Mouse (Mus musculus): ENCODE measurements at regions not wholly inside any gene's neighbourhood (a gene's known extent, or its start where the extent isn't known, plus 50 kb on each side); places are given as distances from the start of the nearest gene placed in this dataset.

DNA sequence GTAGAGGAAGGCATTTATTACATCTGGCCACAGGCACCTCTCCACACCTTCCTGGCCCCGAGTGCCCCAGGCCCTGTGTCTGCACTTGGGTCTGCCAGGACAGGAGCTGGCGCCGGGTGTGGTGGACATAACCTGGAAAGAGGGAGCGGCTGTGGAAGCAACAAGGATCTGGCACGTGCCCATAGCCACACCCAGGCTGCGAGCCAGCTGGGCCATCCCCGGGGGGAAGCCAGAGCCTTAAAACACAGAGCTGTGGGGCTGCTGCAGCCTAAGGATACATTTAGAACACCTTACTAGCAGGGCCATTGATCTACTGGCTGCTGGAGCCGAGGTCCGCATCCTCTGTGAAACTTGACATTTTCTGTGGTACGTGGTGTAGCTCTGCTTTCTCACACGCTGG, 217.0 kb downstream of the Cyp26b1 start:
- no peak for ATAC-seq (ENCODE audit: low FRiP score, low read depth)
- no peak overlapping the region for H3K9ac ChIP-seq
- H3K4me3 ChIP-seq, result no peak overlapping the region
- H3K9me3 ChIP-seq, result no peaks in the 10 kb centered on the region
- H3K27ac ChIP-seq, result no peak overlapping the region
- no peaks in the 10 kb centered on the region; the same call in 1 of the 2 replicates for H3K27me3 ChIP-seq (replicated peaks)
- 89% methylated on average over 11 of the region's 11 CpGs for WGBS
- no peaks in the 10 kb centered on the region for H3K4me1 ChIP-seq
- H3K36me3 ChIP-seq, result no peaks in the 10 kb centered on the region
- no peak overlapping the region for H3K4me2 ChIP-seq (replicated peaks)

DNA sequence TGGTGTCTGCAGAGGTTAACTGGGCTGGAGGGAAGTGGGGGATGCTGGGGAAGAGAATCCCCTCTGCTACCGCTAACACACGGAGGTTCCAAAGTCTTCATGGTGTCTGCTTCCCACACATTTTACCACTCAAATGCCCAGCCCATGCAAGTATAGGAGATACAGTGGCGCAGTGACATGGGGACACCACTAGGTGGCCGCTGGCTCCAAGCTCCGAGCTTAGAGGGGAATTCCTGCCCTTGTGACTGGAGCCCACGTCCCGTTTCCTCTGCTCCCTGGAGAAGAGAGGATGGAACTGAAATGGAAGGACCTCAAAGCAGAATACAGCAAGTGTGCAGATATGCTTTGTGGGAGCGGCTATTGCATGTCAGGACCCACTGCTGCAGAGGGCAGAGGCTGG, 218.2 kb downstream of the Cyp26b1 start:
- 16% methylated on average over 8 of the region's 8 CpGs for WGBS
- no peak overlapping the region for H3K27ac ChIP-seq

DNA sequence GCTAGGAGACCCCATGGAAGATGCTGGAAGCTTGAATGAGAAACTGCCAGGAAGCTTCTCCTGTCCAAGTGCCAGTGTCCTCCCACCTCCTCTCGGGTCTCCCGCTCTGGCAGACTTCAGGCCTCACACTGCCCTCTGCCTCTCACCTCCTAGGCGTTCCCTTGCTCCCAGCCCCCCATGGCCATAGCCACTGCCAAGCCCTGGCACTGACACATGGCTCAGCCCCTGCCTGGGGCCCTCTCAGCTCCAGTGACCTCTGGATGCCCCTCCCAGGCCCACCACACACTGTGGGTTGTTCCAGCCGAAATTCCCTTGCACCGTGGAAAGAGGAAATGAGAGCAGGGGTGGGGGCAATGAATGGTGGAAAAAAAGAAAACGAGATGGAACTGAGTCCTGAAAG, 227.3 kb downstream of the Cyp26b1 start:
- no peaks in the 10 kb centered on the region for H3K27me3 ChIP-seq (replicated peaks)

More for the DNA sequence above, 218.2 kb downstream of the Cyp26b1 start:
- no peaks in the 10 kb centered on the region for H3K36me3 ChIP-seq
- no peaks in the 10 kb centered on the region for H3K4me1 ChIP-seq
- H3K9ac ChIP-seq, result no peak overlapping the region
- H3K4me2 ChIP-seq (replicated peaks), result no peak overlapping the region
- no peaks in the 10 kb centered on the region for H3K9me3 ChIP-seq
- no peak overlapping the region for H3K4me3 ChIP-seq
- ATAC-seq (ENCODE audit: low FRiP score, low read depth), result no peak
- no peaks in the 10 kb centered on the region; the same call in 1 of the 2 replicates for H3K27me3 ChIP-seq (replicated peaks)

DNA sequence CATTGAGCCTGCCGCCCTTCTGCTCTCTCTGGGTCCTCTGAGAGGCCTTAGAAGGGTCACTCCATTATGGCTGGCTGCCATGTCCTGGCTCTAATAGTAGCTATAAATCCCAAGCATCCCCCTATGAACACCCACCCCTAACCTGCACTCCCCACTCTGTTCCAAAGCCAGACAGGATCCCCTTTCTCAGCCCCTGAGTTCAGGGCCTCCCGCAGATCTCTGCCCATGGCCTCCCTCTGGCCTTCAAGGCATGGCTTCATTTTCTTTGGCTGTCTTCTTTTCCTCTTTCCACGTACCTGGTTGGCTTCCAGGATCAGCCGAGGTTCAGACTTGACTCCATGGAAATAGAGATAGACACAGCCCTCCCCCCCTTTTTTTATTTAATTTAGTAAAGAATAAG, 227.8 kb downstream of the Cyp26b1 start:
- no peaks in the 10 kb centered on the region for H3K36me3 ChIP-seq

More for the DNA sequence above, 227.3 kb downstream of the Cyp26b1 start:
- no peaks in the 10 kb centered on the region for H3K9me3 ChIP-seq
- WGBS, result 47% methylated on average over 6 of the region's 6 CpGs
- H3K36me3 ChIP-seq, result no peaks in the 10 kb centered on the region
- no peak overlapping the region for H3K9ac ChIP-seq
- no peak for ATAC-seq (ENCODE audit: low FRiP score, low read depth)
- no peak overlapping the region for H3K4me2 ChIP-seq (replicated peaks)
- H3K27ac ChIP-seq, result no peak overlapping the region
- H3K4me3 ChIP-seq, result no peak overlapping the region
- H3K4me1 ChIP-seq, result no peaks in the 10 kb centered on the region

DNA sequence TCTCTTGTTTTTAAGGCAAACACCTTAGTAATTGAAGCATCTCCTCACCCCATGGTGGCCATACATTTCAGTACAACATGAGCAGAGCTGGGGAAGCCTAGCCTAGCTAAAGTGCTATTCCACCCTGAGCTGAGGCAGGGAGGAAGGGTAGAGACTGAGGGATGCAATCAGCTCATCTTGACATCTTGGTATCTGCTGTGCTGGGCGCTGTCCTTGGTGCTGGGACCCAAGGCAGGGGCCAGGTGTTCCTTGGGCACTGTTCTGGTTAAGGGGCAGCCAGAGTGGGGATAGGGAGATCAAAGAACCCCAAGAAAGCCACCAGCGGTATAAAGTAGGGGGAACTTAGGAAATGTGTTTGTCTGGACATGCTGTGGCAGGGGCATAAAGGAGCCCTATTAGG, 228.7 kb downstream of the Cyp26b1 start:
- Histone ChIP-seq H3K9me3 (no peaks in the 10 kb centered on the region), H3K36me3 (no peaks in the 10 kb centered on the region), H3K4me1 (no peaks in the 10 kb centered on the region), H3K27me3 (replicated peaks) (no peaks in the 10 kb centered on the region), H3K27ac (no peak overlapping the region), H3K4me3 (no peak overlapping the region), H3K9ac (no peak overlapping the region), H3K4me2 (replicated peaks) (no peak overlapping the region)
- WGBS, result 19% methylated on average over 2 of the region's 2 CpGs
- no peak for ATAC-seq (ENCODE audit: low FRiP score, low read depth)

More for the DNA sequence above, 227.8 kb downstream of the Cyp26b1 start:
- no peak for ATAC-seq (ENCODE audit: low FRiP score, low read depth)
- Histone ChIP-seq H3K4me1 (no peaks in the 10 kb centered on the region), H3K9me3 (no peaks in the 10 kb centered on the region), H3K9ac (no peak overlapping the region), H3K27ac (no peak overlapping the region), H3K4me3 (no peak overlapping the region), H3K4me2 (replicated peaks) (no peak overlapping the region), H3K27me3 (replicated peaks) (no peaks in the 10 kb centered on the region)
- WGBS, result 76% methylated on average over 4 of the region's 4 CpGs

DNA sequence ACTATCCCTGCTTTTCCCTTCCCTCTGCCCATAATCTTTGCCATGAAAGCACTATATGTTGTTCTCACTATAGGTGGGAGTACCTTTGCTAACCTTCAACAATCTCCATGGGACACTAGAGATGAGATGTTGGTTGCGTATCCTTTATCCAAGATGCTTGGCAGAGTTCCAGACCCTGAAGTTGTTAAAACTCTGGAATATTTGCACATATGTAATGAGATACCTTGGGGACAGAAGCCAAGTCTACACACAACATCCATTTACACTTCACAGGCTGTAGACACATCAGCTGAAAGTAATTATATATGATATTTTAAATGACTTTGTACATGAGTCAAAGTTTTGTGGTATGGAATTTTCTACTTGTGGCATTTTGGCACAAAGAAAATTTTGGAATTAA, 231.4 kb downstream of the Cyp26b1 start:
- no peaks in the 10 kb centered on the region for H3K27me3 ChIP-seq (replicated peaks)
- no peak overlapping the region for H3K4me2 ChIP-seq (replicated peaks)
- no peaks in the 10 kb centered on the region for H3K9me3 ChIP-seq
- no peak overlapping the region for H3K4me3 ChIP-seq
- 91% methylated on average over 1 of the region's 1 CpGs for WGBS
- H3K36me3 ChIP-seq, result no peaks in the 10 kb centered on the region
- no peak overlapping the region for H3K9ac ChIP-seq
- H3K4me1 ChIP-seq, result no peaks in the 10 kb centered on the region
- ATAC-seq (ENCODE audit: low FRiP score, low read depth), result no peak
- no peak overlapping the region for H3K27ac ChIP-seq

DNA sequence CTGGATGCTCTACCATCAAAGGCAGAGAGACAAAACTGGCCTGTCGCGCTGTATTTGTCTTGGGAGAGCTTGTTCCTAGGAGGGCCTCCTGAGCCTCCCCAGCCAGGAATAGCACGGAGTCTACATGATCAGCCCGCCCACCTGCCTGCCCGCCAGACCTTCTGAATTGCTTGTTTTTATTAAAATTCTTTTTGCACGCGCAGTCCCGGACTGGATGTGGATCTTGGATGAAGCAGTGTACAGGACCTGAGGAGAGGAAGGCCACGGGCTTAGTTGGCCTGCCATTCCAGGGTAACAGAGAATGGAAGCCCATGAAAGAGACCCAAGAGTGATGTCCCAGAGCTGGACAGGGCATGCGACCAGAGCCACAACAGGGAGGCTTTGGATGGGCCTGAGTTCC, 235.8 kb downstream of the Cyp26b1 start:
- H3K27ac ChIP-seq, result no peak overlapping the region
- no peaks in the 10 kb centered on the region for H3K9me3 ChIP-seq
- 85% methylated on average over 10 of the region's 10 CpGs for WGBS

DNA sequence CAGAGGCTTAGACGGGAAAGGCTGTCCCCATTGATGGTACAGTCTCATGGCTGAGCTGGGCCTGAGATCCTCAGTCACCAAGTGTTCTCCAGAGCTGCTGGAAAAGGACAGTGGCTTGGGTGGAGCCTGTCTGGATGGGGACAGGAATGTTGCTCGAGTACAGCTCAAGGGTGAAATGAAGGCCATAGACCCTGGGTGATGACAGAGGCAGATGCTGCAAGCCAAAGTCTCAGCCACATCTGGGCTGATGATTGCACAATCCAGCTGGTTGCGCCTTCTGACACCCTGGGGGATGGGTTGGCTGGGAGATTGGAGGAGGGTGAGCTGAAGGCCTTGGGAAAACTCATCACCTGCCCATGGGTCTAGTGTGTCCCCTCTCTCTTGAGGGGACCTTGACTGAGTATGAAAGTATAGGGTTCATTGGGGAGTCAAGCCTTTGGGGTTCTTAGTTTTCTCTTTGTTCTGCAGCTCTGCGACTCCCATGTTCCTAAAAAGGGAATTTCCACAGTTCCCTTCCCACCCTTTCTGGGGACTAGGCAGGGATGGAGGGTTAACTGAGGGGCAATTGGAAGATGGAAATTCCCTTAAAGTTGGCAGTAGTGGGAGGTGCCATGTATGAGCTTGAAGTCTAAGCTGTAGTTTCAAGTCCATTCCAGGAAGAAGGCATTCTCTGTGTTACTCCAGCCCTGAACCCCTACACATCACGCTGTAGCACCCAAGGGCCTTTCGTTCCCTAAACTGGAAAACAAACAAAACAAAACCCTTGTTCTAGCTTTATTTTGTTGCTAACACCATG, 240.1 kb downstream of the Cyp26b1 start:
- WGBS, result 86% methylated on average over 6 of the region's 6 CpGs
- ATAC-seq (ENCODE audit: low FRiP score, low read depth), result no peak
- no peaks in the 10 kb centered on the region for H3K27me3 ChIP-seq (replicated peaks)
- H3K4me1 ChIP-seq, result no peaks in the 10 kb centered on the region
- H3K4me3 ChIP-seq, result no peak overlapping the region
- H3K4me2 ChIP-seq (replicated peaks), result no peak overlapping the region
- no peak overlapping the region for H3K27ac ChIP-seq
- no peaks in the 10 kb centered on the region for H3K36me3 ChIP-seq
- H3K9me3 ChIP-seq, result no peaks in the 10 kb centered on the region
- H3K9ac ChIP-seq, result no peak overlapping the region

More for the DNA sequence above, 235.8 kb downstream of the Cyp26b1 start:
- H3K4me2 ChIP-seq (replicated peaks), result no peak overlapping the region
- H3K4me3 ChIP-seq, result no peak overlapping the region
- H3K36me3 ChIP-seq, result no peaks in the 10 kb centered on the region
- H3K9ac ChIP-seq, result no peak overlapping the region
- ATAC-seq (ENCODE audit: low FRiP score, low read depth), result no peak
- no peaks in the 10 kb centered on the region for H3K4me1 ChIP-seq
- H3K27me3 ChIP-seq (replicated peaks), result no peaks in the 10 kb centered on the region

DNA sequence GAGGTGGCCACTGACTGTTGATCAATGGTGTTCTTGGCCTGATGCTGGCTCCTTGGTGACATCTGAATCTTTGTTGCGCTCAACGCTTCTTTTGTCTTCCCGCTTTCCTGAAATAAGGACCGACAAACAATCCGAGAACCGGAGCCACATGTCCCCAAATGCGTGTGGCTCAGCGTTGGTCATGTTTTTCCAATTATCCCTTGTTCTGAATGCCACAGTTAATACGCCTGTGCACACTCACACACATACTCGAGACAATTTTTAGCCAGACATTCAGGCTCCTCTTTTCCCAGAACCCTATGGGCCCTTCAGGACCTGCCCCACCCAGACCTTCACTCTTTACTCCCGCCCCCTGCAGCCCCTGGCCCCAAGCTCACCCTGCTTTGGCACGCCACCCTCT, 248.8 kb downstream of the Cyp26b1 start:
- Histone ChIP-seq H3K27me3 (replicated peaks) (no peaks in the 10 kb centered on the region), H3K36me3 (no peaks in the 10 kb centered on the region), H3K9me3 (no peaks in the 10 kb centered on the region), H3K27ac (no peak overlapping the region), H3K4me3 (no peak overlapping the region), H3K9ac (no peak overlapping the region), H3K4me1 (no peaks in the 10 kb centered on the region), H3K4me2 (replicated peaks) (no peak overlapping the region)
- no peak for ATAC-seq (ENCODE audit: low FRiP score, low read depth)
- 94% methylated on average over 12 of the region's 12 CpGs for WGBS

DNA sequence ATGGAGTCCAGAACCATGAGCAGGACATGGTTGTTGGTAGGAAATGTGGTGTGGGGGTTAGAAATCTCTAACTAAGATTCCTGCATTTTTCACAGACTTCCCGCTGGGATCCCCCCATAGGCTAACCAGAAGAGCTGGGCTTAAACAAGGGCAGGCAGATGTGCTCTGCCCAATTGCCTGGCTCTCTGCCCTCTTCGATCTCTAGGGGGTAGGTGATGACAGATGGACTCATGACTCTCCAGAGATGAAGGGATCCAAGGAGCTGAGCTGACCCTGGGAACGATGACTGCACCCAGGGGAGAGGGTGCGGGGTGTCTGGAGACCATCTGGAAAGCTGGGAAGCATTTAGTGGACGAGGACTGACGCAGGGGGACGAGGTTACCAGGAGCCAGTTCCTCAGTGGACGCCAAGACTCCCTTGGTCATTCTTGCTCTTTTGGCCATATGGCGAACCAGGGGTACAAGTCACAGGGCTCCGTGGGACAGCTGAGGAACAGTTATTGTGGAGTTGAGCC, 260.0 kb downstream of the Cyp26b1 start:
- Histone ChIP-seq H3K9me3 (no peaks in the 10 kb centered on the region), H3K36me3 (no peaks in the 10 kb centered on the region), H3K4me1 (no peaks in the 10 kb centered on the region), H3K9ac (no peak overlapping the region), H3K4me2 (replicated peaks) (no peak overlapping the region), H3K4me3 (no peak overlapping the region), H3K27ac (no peak overlapping the region), H3K27me3 (replicated peaks) (no peaks in the 10 kb centered on the region)
- ATAC-seq (ENCODE audit: low FRiP score, low read depth), result no peak
- WGBS, result 83% methylated on average over 10 of the region's 10 CpGs

DNA sequence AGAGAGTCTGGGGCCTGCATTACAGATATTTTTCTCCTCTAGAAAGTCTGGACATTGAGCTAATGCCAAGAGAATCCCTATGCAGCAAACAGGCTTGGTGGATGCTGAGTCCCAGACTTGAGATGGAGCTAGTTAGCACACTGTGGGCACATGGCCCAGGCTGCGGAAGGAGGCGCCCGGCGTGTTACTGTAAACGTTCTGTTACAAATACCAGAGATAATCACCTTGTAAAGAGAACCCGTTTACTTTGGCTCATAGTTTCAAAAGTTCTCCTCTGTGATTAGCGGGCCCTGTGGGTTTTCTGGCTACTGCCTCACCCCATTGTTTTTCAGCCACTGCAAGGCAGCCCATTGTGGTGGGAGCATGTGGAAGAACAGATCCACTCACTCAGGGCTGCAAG, 264.6 kb downstream of the Cyp26b1 start:
- H3K4me1 ChIP-seq, result no peaks in the 10 kb centered on the region

DNA sequence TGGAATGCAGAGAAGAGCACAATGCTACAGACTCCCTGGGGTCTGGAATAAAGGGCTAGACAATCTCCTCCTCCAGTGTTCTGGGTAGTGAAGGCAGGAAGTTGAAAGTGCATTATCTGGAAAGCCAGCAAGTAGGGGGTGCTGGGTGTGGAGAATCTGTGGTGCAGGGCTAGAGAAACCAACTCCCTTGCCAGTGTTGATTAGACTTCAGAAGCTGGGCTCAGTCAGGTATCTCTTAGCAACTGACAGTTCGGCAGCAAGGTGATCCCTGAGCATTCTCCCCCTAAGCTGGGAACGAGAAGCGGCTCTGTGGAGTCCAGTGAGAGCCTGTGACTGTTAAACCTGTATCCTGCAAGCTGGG, 265.7 kb downstream of the Cyp26b1 start:
- H3K27me3 ChIP-seq (replicated peaks), result no peaks in the 10 kb centered on the region
- H3K9me3 ChIP-seq, result no peaks in the 10 kb centered on the region
- no peak for ATAC-seq (ENCODE audit: low FRiP score, low read depth)
- H3K9ac ChIP-seq, result no peak overlapping the region
- H3K27ac ChIP-seq, result no peak overlapping the region
- WGBS, result 70% methylated on average over 3 of the region's 3 CpGs
- no peaks in the 10 kb centered on the region for H3K36me3 ChIP-seq
- H3K4me1 ChIP-seq, result no peaks in the 10 kb centered on the region
- no peak overlapping the region for H3K4me3 ChIP-seq
- H3K4me2 ChIP-seq (replicated peaks), result no peak overlapping the region

More for the DNA sequence above, 264.6 kb downstream of the Cyp26b1 start:
- no peak overlapping the region for H3K4me3 ChIP-seq
- H3K4me2 ChIP-seq (replicated peaks), result no peak overlapping the region
- ATAC-seq (ENCODE audit: low FRiP score, low read depth), result no peak
- no peaks in the 10 kb centered on the region for H3K9me3 ChIP-seq
- WGBS, result 76% methylated on average over 7 of the region's 7 CpGs
- no peak overlapping the region for H3K27ac ChIP-seq
- H3K9ac ChIP-seq, result no peak overlapping the region
- no peaks in the 10 kb centered on the region for H3K27me3 ChIP-seq (replicated peaks)
- H3K36me3 ChIP-seq, result no peaks in the 10 kb centered on the region
